In the genomic region with DNA sequence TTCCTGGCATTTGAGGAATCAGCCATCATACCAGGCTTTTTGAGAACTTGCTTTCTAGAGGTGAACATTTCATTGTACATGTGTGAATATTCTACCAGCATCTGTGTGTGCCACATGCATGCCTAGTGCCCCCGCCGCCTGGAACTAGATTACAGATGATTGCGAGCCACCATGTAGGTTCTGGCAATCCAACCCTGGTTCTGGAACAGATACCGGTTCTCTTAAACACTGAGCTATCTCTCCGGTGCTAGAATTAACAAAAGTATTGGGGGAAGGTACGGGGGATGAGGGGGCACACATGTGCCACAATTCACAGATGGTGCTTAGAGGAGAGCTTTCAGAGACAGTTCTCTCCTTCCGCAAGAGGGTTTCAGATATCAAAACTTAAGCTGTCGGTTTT, we compare ENCODE assay signal across 18 mouse cellular contexts. TPM values are rescaled to one million over a fixed set of nuclear protein-coding genes. Genes with fewer than 3 reads are reported as not detected.
DNase-seq lines count a peak whose midpoint lies in the region; ATAC-seq and TF ChIP-seq lines count a peak whose summit lies in the region.
"Had no signal": no experiment of that assay in that cellular context is flagged by ENCODE, and none has a peak within 500 bp of the region (broad histone marks: within the 10 kb centered on the region; RNA-seq: fewer than 3 reads in every experiment).

No protein-coding gene starts in this region.

- no peak for TF ChIP-seq EP300 in lung, postnatal 0 days (IDR thresholded peaks at IDR 0.05)

- peak; percentile 40 to 50 for DNase-seq in layer of hippocampus, adult 2 months (ENCODE audit: low spot score in 2 of 2)
- DNase-seq in layer of hippocampus, postnatal 25 days (ENCODE audit: extremely low spot score in 1 of 2, low spot score in 1 of 2) = no peak
- peak; percentile 68 for DNase-seq in midbrain, embryonic 11.5 days (ENCODE audit: low spot score, missing footprints)
- DNase-seq in midbrain, postnatal 0 days (ENCODE audit: low spot score) = no peak
- peak; percentile 21 to 35 for DNase-seq in layer of hippocampus, postnatal 36 days
- no peak for DNase-seq in lung, postnatal 0 days (ENCODE audit: low spot score)
- DNase-seq: adrenal gland, adult 8-10 months; adrenal gland, postnatal 14 days; adrenal gland, postnatal 36 days; cerebellum, adult 11-12 months; cerebellum, adult 2 months; cerebellum, adult 9-10 months; cerebellum, postnatal 10 days; cerebellum, postnatal 25 days had no signal

- H3K4me3 ChIP-seq in layer of hippocampus, adult 2 months = no peak overlapping the region
- no peak overlapping the region for H3K4me3 ChIP-seq in midbrain, embryonic 11.5 days (ENCODE audit: low read depth, low read length)
- no peak overlapping the region for H3K4me3 ChIP-seq in midbrain, postnatal 0 days (ENCODE audit: low read depth, low read length)
- no peak overlapping the region for H3K4me3 ChIP-seq in lung, postnatal 0 days (ENCODE audit: low read depth, low read length)
- H3K4me3 ChIP-seq: embryonic facial prominence, embryonic 10.5 days; embryonic facial prominence, embryonic 12.5 days; forebrain, embryonic 13.5 days; forebrain, embryonic 15.5 days had no signal

- TF ChIP-seq CTCF in layer of hippocampus, adult 2 months (conservative IDR thresholded peaks at IDR 0.05) = no peak
- TF ChIP-seq CTCF in midbrain, postnatal 0 days (IDR thresholded peaks at IDR 0.05) = no peak
- TF ChIP-seq CTCF in lung, postnatal 0 days (IDR thresholded peaks at IDR 0.05) = no peak

- 92% methylated on average over 8 of the region's 8 CpGs for WGBS in midbrain, embryonic 11.5 days
- WGBS in midbrain, postnatal 0 days = 97% methylated on average over 8 of the region's 8 CpGs
- WGBS in lung, postnatal 0 days = 97% methylated on average over 8 of the region's 8 CpGs

- no peak overlapping the region for H3K9ac ChIP-seq in midbrain, embryonic 11.5 days (ENCODE audit: low read length)
- no peak overlapping the region for H3K9ac ChIP-seq in midbrain, postnatal 0 days (replicated peaks; ENCODE audit: low read length, poor library complexity, severe bottlenecking)
- no peak overlapping the region for H3K9ac ChIP-seq in lung, postnatal 0 days (replicated peaks; ENCODE audit: low read depth)
- H3K9ac ChIP-seq: embryonic facial prominence, embryonic 12.5 days; forebrain, embryonic 13.5 days; forebrain, embryonic 15.5 days had no signal

- H3K4me2 ChIP-seq in midbrain, embryonic 11.5 days = no peak overlapping the region
- H3K4me2 ChIP-seq in midbrain, postnatal 0 days (ENCODE audit: low read depth, low read length, poor library complexity, severe bottlenecking) = no peak overlapping the region
- H3K4me2 ChIP-seq in lung, postnatal 0 days (replicated peaks; ENCODE audit: low read depth, low read length) = no peak overlapping the region
- H3K4me2 ChIP-seq: embryonic facial prominence, embryonic 12.5 days; forebrain, embryonic 13.5 days; forebrain, embryonic 15.5 days had no signal

- H3K27ac ChIP-seq in layer of hippocampus, adult 2 months = peak overlapping the region; percentile 88
- no peak overlapping the region for H3K27ac ChIP-seq in midbrain, embryonic 11.5 days (ENCODE audit: low read depth, low read length)
- no peak overlapping the region for H3K27ac ChIP-seq in midbrain, postnatal 0 days (ENCODE audit: low read depth, low read length)
- H3K27ac ChIP-seq in lung, postnatal 0 days (ENCODE audit: low read length) = no peak overlapping the region
- H3K27ac ChIP-seq: embryonic facial prominence, embryonic 10.5 days; embryonic facial prominence, embryonic 12.5 days; forebrain, embryonic 13.5 days; forebrain, embryonic 15.5 days had no signal

- 0 out of 2 replicates have a peak, but pooled peaks cover under 1% of the 10 kb centered on the region for H3K36me3 ChIP-seq in midbrain, embryonic 11.5 days (ENCODE audit: control insufficient read depth, insufficient read depth, low read length)
- peaks cover 12% of the 10 kb centered on the region for H3K36me3 ChIP-seq in midbrain, postnatal 0 days (ENCODE audit: insufficient read depth, low read length)
- H3K36me3 ChIP-seq in lung, postnatal 0 days (ENCODE audit: insufficient read depth, low read length) = 0 out of 2 replicates have a peak, but pooled peaks cover under 1% of the 10 kb centered on the region

- ATAC-seq in midbrain, embryonic 11.5 days (ENCODE audit: low FRiP score) = no peak
- ATAC-seq in midbrain, postnatal 0 days (ENCODE audit: low FRiP score) = no peak
- no peak for ATAC-seq in lung, postnatal 0 days
- ATAC-seq: forebrain, embryonic 13.5 days had no signal

- H3K4me1 ChIP-seq in midbrain, embryonic 11.5 days (ENCODE audit: control insufficient read depth, insufficient read depth, low read length) = peaks cover 6% of the 10 kb centered on the region; the same call in 1 of the 2 replicates
- H3K4me1 ChIP-seq in midbrain, postnatal 0 days (ENCODE audit: insufficient read depth, low read length) = no peaks in the 10 kb centered on the region
- H3K4me1 ChIP-seq in lung, postnatal 0 days (ENCODE audit: insufficient read depth, low read depth, low read length) = no peaks in the 10 kb centered on the region
- H3K4me1 ChIP-seq: embryonic facial prominence, embryonic 12.5 days; forebrain, embryonic 15.5 days had no signal

- no peaks in the 10 kb centered on the region for H3K27me3 ChIP-seq in midbrain, embryonic 11.5 days (ENCODE audit: control insufficient read depth, insufficient read depth, low read length)
- no peaks in the 10 kb centered on the region for H3K27me3 ChIP-seq in midbrain, postnatal 0 days (ENCODE audit: insufficient read depth, low read length)
- H3K27me3 ChIP-seq in lung, postnatal 0 days (replicated peaks; ENCODE audit: insufficient read depth, low read length) = no peaks in the 10 kb centered on the region
- H3K27me3 ChIP-seq: embryonic facial prominence, embryonic 12.5 days; forebrain, embryonic 13.5 days; forebrain, embryonic 15.5 days had no signal

- no peaks in the 10 kb centered on the region for H3K9me3 ChIP-seq in midbrain, embryonic 11.5 days (ENCODE audit: control insufficient read depth, low read length)
- H3K9me3 ChIP-seq in midbrain, postnatal 0 days (ENCODE audit: low read length) = no peaks in the 10 kb centered on the region
- no peaks in the 10 kb centered on the region for H3K9me3 ChIP-seq in lung, postnatal 0 days (ENCODE audit: low read length)
- H3K9me3 ChIP-seq: embryonic facial prominence, embryonic 10.5 days; embryonic facial prominence, embryonic 12.5 days; forebrain, embryonic 13.5 days; forebrain, embryonic 15.5 days had no signal

RNA-seq across cellular contexts. Expression of gene Mrps26, which starts 49.6 kb away (rescaled TPM):
- total RNA-seq in layer of hippocampus, adult 2 months (2021) = 10 to 100 TPM; 82.5 to 86.7 TPM
- 10 to 100 TPM; 89.4 to 97.0 TPM for total RNA-seq in layer of hippocampus, postnatal 25 days (2021)
- 75.2 and 78.6 TPM in 2 replicates for polyA plus RNA-seq in midbrain, embryonic 11.5 days (2014; fragmentation: Nextera tagmentation; extraction: Ambion mirVana)
- total RNA-seq in midbrain, postnatal 0 days (2014; rRNA removed) = 54.7 and 60.5 TPM in 2 replicates
- 128 and 131 TPM in 2 replicates for polyA plus RNA-seq in midbrain, postnatal 0 days (2015; fragmentation: Nextera tagmentation; extraction: Ambion mirVana)
- total RNA-seq in layer of hippocampus, postnatal 36 days (2021) = 10 to 100 TPM; 84.4 to 85.8 TPM
- polyA plus RNA-seq in lung, postnatal 0 days (2015; fragmentation: Nextera tagmentation; extraction: Ambion mirVana) = 61.0 and 64.0 TPM in 2 replicates

Comparison
In these comparisons a context has a peak if more than half of its experiments do, and no peak if none do; other contexts are left out.
1. DNase-seq: peak in layer of hippocampus, adult 2 months (2 of 2), midbrain, embryonic 11.5 days (single experiment) and layer of hippocampus, postnatal 36 days (2 of 2); none in layer of hippocampus, postnatal 25 days (0 of 2), midbrain, postnatal 0 days (single experiment) and lung, postnatal 0 days (single experiment).